Mouse (Mus musculus) skeletal muscle tissue, adult 2 months (tissue): ENCODE results near the gene Ankrd44.
A peak's percentile ranks its signal among the peaks of the same experiment; 100 is the strongest.

Experiments
- DNase-seq: peaks from one replicate; pipeline ENCODE4 v3.0.0-alpha.2; 2012; ENCODE audit warnings: low read depth, low spot score

The Ankrd44 gene

GRCm38 (mm10) chr1:54847238-54847637 lies 78.9 kb downstream of the Ankrd44 start:
- DNase-seq = no peak

GRCm38 (mm10) chr1:54846346-54847000 lies 79.7 kb downstream of the Ankrd44 start:
- no peak for DNase-seq

- DNase-seq = peak; percentile 29
Observed at GRCm38 (mm10) chr1:54844361-54844760, 81.8 kb downstream of the Ankrd44 start.

- no peak for DNase-seq
Observed at GRCm38 (mm10) chr1:54842765-54843461, 83.3 kb downstream of the Ankrd44 start.

GRCm38 (mm10) chr1:54841788-54842187 lies 84.4 kb downstream of the Ankrd44 start:
- DNase-seq = no peak

GRCm38 (mm10) chr1:54840040-54840439 lies 86.1 kb downstream of the Ankrd44 start:
- DNase-seq = no peak

GRCm38 (mm10) chr1:54838486-54838805 lies 87.7 kb downstream of the Ankrd44 start:
- no peak for DNase-seq

- DNase-seq = peak; percentile 31
Observed at GRCm38 (mm10) chr1:54837721-54838485, 88.3 kb downstream of the Ankrd44 start.

GRCm38 (mm10) chr1:54835661-54836205 lies 90.5 kb downstream of the Ankrd44 start:
- DNase-seq = no peak

GRCm38 (mm10) chr1:54833221-54833620 lies 93.0 kb downstream of the Ankrd44 start:
- DNase-seq = no peak

- DNase-seq = peak; percentile 56
Observed at GRCm38 (mm10) chr1:54832765-54833164, 93.4 kb downstream of the Ankrd44 start.

- DNase-seq = peak; percentile 77
Observed at GRCm38 (mm10) chr1:54830223-54830622, 96.0 kb downstream of the Ankrd44 start.

GRCm38 (mm10) chr1:54829681-54830213 lies 96.4 kb downstream of the Ankrd44 start:
- no peak for DNase-seq

GRCm38 (mm10) chr1:54827827-54828226 lies 98.4 kb downstream of the Ankrd44 start:
- no peak for DNase-seq

GRCm38 (mm10) chr1:54827351-54827750 lies 98.8 kb downstream of the Ankrd44 start:
- DNase-seq = no peak

GRCm38 (mm10) chr1:54826426-54826986 lies 99.7 kb downstream of the Ankrd44 start:
- DNase-seq = peak; percentile 80

- no peak for DNase-seq
Observed at GRCm38 (mm10) chr1:54825718-54826425, 100.3 kb downstream of the Ankrd44 start.

- DNase-seq = no peak
Observed at GRCm38 (mm10) chr1:54824106-54824808, 101.9 kb downstream of the Ankrd44 start.

- no peak for DNase-seq
Observed at GRCm38 (mm10) chr1:54821797-54822196, 104.4 kb downstream of the Ankrd44 start.

GRCm38 (mm10) chr1:54815206-54815855 lies 110.9 kb downstream of the Ankrd44 start:
- DNase-seq = no peak
